Mouse (Mus musculus) neural tube, embryonic 13.5 days (tissue): ENCODE data around the gene Foxo1. TPM values are rescaled to one million over a fixed set of nuclear protein-coding genes. Genes with fewer than 3 reads are reported as not detected.

Experiments used
- ATAC-seq: fragments of 200-750 bp; cut with Nextera tagmentation; 2 replicates; pipeline ENCODE4 v1.8.0; 2017; ENCODE audit warnings: low read depth, mild to moderate bottlenecking, moderate TSS enrichment, moderate library complexity
- H3K27ac ChIP-seq: fragments of 300-500 bp; sonication (generic); replicated peaks from 2 replicates; pipeline ENCODE4 v1.5.1; 2015; ENCODE audit warnings: moderate library complexity, mild to moderate bottlenecking, inconsistent platforms
- H3K27me3 ChIP-seq: fragments of 300-500 bp; sonication (generic); 2 replicates; pipeline ENCODE4 v1.6.1; 2015; ENCODE audit warnings: mild to moderate bottlenecking, inconsistent platforms
- H3K36me3 ChIP-seq: fragments of 300-500 bp; sonication (generic); 2 replicates; pipeline ENCODE4 v1.6.1; 2015; ENCODE audit warnings: mild to moderate bottlenecking, inconsistent platforms
- H3K4me1 ChIP-seq: fragments of 300-500 bp; sonication (generic); replicated peaks from 2 replicates; pipeline ENCODE4 v1.6.1; 2015; ENCODE audit warnings: inconsistent platforms
- H3K4me2 ChIP-seq: fragments of 300-500 bp; sonication (generic); 2 replicates; pipeline ENCODE4 v1.6.1; 2015; ENCODE audit warnings: inconsistent platforms, mild to moderate bottlenecking, moderate library complexity
- H3K4me3 ChIP-seq: fragments of 300-500 bp; sonication (generic); 2 replicates; pipeline ENCODE4 v1.5.1; 2015; ENCODE audit warnings: mild to moderate bottlenecking, inconsistent platforms
- H3K9ac ChIP-seq: fragments of 300-500 bp; sonication (generic); 2 replicates; pipeline ENCODE4 v1.6.1; 2015; ENCODE audit warnings: moderate library complexity, mild to moderate bottlenecking, inconsistent platforms
- H3K9me3 ChIP-seq: fragments of 300-500 bp; sonication (generic); 2 replicates; pipeline ENCODE4 v1.6.1; 2016; ENCODE audit warnings: inconsistent platforms
- WGBS: fragments of 180-500 bp; shearing (Covaris S2); methylation state at CpG from one replicate; pipeline ENCODE4 v1.1.7; 2015; 5-methylcytosine and 5-hydroxymethylcytosine counted together
- polyA plus RNA-seq: library from polyadenylated mRNA; unstranded; fragments of >200 nt; fragmentation: Nextera tagmentation; extraction: Ambion mirVana; gene quantifications from 2 replicates; pipeline ENCODE4 v1.2.1, GENCODE M21; 2015

The Foxo1 gene
- polyA plus RNA-seq, 1 experiment from 2014 or later = 2.7 TPM

- Histone ChIP-seq H3K27ac (no peak overlapping the region), H3K9ac (no peak overlapping the region), H3K27me3 (no peaks in the 10 kb centered on the region), H3K9me3 (no peaks in the 10 kb centered on the region), H3K36me3 (no peaks in the 10 kb centered on the region), H3K4me3 (no peak overlapping the region), H3K4me2 (no peak overlapping the region), H3K4me1 (peaks cover 11% of the 10 kb centered on the region; the same call in 1 of the 2 replicates)
- 74% methylated on average over 7 of the region's 7 CpGs for WGBS
- no peak for ATAC-seq
Measured at GRCm38 (mm10) chr3:52296224-52296760, 28.2 kb downstream of the Foxo1 start.

- H3K4me2 ChIP-seq = no peak overlapping the region
- H3K9me3 ChIP-seq = no peaks in the 10 kb centered on the region
- H3K27ac ChIP-seq = no peak overlapping the region
- peaks cover 11% of the 10 kb centered on the region; the same call in 1 of the 2 replicates for H3K4me1 ChIP-seq
- no peaks in the 10 kb centered on the region for H3K27me3 ChIP-seq
- H3K4me3 ChIP-seq = no peak overlapping the region
- H3K36me3 ChIP-seq = no peaks in the 10 kb centered on the region
- no peak overlapping the region for H3K9ac ChIP-seq
- ATAC-seq = no peak
- 86% methylated on average over 15 of the region's 15 CpGs for WGBS
Measured at GRCm38 (mm10) chr3:52297291-52298018, 29.3 kb downstream of the Foxo1 start.

DNA sequence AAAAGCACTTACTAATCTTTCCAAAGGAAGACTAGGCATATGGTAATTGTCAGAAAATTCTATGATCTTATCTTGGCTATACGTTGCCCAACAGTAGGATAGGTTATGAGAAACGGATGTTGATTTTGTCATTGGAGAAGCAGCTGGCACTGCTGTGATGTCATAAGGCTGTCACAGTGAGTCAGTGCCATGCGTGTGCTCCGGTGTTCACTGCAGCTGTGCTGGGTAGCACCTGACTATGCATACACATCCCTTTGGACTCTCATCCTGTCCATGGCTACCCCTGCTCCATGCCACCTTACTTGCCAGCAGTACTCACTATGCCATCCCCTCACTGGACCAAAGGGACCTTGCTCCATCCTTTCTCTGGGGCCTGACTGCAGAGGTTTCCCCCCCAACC lies 30.5 kb downstream of the Foxo1 start:
- Histone ChIP-seq H3K4me3 (no peak overlapping the region), H3K9ac (no peak overlapping the region), H3K4me2 (no peak overlapping the region), H3K9me3 (no peaks in the 10 kb centered on the region), H3K4me1 (peaks cover 11% of the 10 kb centered on the region; the same call in 1 of the 2 replicates), H3K36me3 (no peaks in the 10 kb centered on the region), H3K27ac (no peak overlapping the region), H3K27me3 (no peaks in the 10 kb centered on the region)
- ATAC-seq = no peak
- WGBS = 77% methylated on average over 4 of the region's 4 CpGs

DNA sequence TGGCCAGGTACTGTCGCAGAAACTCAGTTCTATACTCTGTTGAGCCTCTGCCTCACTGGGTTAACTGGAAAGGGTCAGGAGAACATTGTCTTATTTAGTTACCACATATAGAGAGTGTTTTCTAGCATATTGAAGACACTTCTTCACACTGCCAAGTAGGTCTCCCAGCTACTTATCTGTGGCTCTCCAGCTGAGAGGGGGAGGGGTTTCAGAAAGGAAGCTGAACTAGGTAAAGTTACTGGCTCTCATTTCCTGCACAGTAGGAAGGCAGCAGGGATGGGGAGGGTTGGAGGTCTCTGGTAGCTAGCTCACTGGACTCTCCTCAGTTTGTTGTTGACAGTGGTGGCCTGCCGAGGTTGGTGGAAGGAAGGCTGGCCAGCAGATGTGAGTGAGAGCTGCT lies 31.2 kb downstream of the Foxo1 start:
- H3K4me1 ChIP-seq = peaks cover 11% of the 10 kb centered on the region; the same call in 1 of the 2 replicates
- no peak overlapping the region for H3K9ac ChIP-seq
- no peak for ATAC-seq
- H3K27me3 ChIP-seq = no peaks in the 10 kb centered on the region
- H3K36me3 ChIP-seq = no peaks in the 10 kb centered on the region
- no peak overlapping the region for H3K4me2 ChIP-seq
- H3K27ac ChIP-seq = no peak overlapping the region
- WGBS = 54% methylated on average over 2 of the region's 2 CpGs
- no peaks in the 10 kb centered on the region for H3K9me3 ChIP-seq
- H3K4me3 ChIP-seq = no peak overlapping the region

GRCm38 (mm10) chr3:52300517-52300916 lies 32.4 kb downstream of the Foxo1 start:
- peaks cover 11% of the 10 kb centered on the region; the same call in 1 of the 2 replicates for H3K4me1 ChIP-seq
- H3K9ac ChIP-seq = no peak overlapping the region
- H3K4me3 ChIP-seq = no peak overlapping the region
- no peak for ATAC-seq
- no peaks in the 10 kb centered on the region for H3K27me3 ChIP-seq
- WGBS = 84% methylated on average over 6 of the region's 6 CpGs
- no peaks in the 10 kb centered on the region for H3K9me3 ChIP-seq
- no peak overlapping the region for H3K27ac ChIP-seq
- H3K36me3 ChIP-seq = no peaks in the 10 kb centered on the region
- no peak overlapping the region for H3K4me2 ChIP-seq

GRCm38 (mm10) chr3:52303301-52303700 lies 35.2 kb downstream of the Foxo1 start:
- WGBS = 82% methylated on average over 5 of the region's 5 CpGs
- H3K27ac ChIP-seq = no peak overlapping the region
- no peaks in the 10 kb centered on the region for H3K9me3 ChIP-seq
- H3K36me3 ChIP-seq = no peaks in the 10 kb centered on the region
- H3K27me3 ChIP-seq = no peaks in the 10 kb centered on the region
- H3K4me3 ChIP-seq = no peak overlapping the region
- H3K9ac ChIP-seq = no peak overlapping the region
- no peak overlapping the region for H3K4me2 ChIP-seq
- H3K4me1 ChIP-seq = peaks cover 11% of the 10 kb centered on the region; the same call in 1 of the 2 replicates
- ATAC-seq = no peak

DNA sequence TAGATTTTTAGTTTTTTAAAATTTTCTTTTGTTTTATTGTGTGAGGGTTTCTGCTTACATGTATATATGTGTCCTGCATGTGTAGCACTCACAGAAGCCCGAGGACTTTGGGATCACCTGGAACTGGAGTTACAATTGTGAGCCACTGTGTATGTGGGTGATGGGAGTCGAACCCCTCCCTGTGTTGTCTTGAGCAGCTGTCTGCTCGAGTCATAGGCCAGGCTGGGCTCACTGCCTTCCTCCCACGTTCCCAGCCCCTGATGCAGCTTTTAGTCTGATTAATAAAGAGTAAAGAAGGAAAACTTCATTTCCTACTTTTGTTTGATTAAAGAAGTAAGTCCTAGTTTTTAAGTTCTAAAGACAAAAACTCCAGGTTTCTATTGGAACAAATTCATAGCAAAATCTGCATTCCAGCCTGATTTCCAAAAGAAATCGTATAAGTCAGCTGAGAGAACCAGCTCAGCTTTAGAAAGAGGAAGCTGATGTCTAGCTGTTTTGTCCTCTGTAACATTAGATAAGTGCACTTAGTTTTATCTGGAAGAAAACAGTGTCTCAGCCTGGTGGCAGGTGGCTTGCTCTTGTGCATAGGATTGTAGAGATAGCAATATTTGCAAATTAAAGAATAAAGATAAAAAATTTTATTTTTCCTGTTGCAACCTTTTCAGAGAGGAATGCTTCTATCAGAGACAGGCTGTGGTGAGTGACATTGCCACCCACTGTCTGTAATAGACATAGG lies 40.6 kb downstream of the Foxo1 start:
- H3K36me3 ChIP-seq = no peaks in the 10 kb centered on the region
- H3K27ac ChIP-seq = no peak overlapping the region
- WGBS = 73% methylated on average over 5 of the region's 5 CpGs
- no peak overlapping the region for H3K9ac ChIP-seq
- no peaks in the 10 kb centered on the region for H3K27me3 ChIP-seq
- no peak overlapping the region for H3K4me2 ChIP-seq
- H3K4me3 ChIP-seq = no peak overlapping the region
- no peak for ATAC-seq
- H3K4me1 ChIP-seq = no peaks in the 10 kb centered on the region
- no peaks in the 10 kb centered on the region for H3K9me3 ChIP-seq

- Histone ChIP-seq H3K27ac (no peak overlapping the region), H3K4me2 (no peak overlapping the region), H3K27me3 (no peaks in the 10 kb centered on the region), H3K9ac (no peak overlapping the region), H3K9me3 (no peaks in the 10 kb centered on the region), H3K4me1 (no peaks in the 10 kb centered on the region; the same call in 1 of the 2 replicates), H3K4me3 (no peak overlapping the region), H3K36me3 (no peaks in the 10 kb centered on the region)
- ATAC-seq = no peak
- 91% methylated on average over 12 of the region's 12 CpGs for WGBS
Measured at GRCm38 (mm10) chr3:52320516-52321270, 52.6 kb downstream of the Foxo1 start.

DNA sequence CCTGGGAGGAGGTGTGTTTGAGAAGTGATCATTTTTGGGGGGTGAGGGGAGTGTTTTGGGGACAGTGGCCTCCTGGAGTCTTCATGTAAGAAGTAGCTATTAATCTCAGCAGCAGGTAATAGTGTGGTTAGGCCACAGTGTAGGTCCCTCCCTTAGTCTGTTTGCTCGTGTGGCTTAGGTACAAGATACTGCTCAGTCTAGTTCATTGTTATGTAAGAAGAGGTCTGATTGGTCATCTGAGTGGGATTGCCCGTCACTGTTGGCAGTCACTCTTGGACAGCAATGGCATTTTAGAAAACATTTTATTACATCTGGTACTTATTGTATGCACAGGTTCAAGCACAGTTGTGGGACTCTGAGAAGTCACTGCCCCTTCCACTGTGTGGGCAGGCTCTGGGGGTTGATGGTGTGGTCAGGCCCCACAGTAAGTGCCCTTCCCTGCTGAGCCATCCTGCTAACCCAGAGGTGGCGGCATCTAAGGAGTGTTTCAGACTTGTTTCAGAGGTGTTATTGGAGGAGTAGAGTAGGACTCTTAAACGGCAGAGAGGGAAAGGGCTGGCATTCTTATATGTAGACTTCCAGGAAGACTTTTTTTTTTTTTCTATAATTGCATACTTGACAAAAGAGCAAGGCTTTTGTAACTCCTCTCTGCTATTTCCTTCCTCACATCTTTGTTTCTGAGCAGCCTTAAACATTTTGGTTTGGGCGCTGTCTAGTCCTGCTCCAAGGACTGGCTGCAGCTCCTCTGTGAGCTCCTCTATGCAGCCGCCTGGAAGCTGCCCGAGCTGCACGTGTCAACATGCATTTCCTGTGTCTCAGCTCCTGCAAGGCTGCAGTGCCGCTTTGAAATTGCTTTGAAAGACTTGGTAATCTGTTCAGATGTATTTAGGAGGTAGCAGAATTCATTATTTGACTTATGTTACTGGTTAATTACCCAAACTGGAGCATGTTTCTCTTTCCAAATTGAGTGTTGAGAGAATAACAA lies 54.6 kb downstream of the Foxo1 start:
- WGBS = 52% methylated on average over 9 of the region's 9 CpGs

GRCm38 (mm10) chr3:52325006-52325405 lies 56.9 kb downstream of the Foxo1 start:
- H3K4me2 ChIP-seq = no peak overlapping the region
- no peaks in the 10 kb centered on the region for H3K36me3 ChIP-seq
- H3K4me3 ChIP-seq = no peak overlapping the region
- H3K27ac ChIP-seq = no peak overlapping the region
- WGBS = 94% methylated on average over 5 of the region's 5 CpGs
- no peaks in the 10 kb centered on the region for H3K9me3 ChIP-seq
- ATAC-seq = no peak
- H3K27me3 ChIP-seq = no peaks in the 10 kb centered on the region
- H3K9ac ChIP-seq = no peak overlapping the region
- no peaks in the 10 kb centered on the region; the same call in 1 of the 2 replicates for H3K4me1 ChIP-seq

More for the DNA sequence above, 54.6 kb downstream of the Foxo1 start:
- H3K4me3 ChIP-seq = no peak overlapping the region
- H3K9me3 ChIP-seq = no peaks in the 10 kb centered on the region
- no peak for ATAC-seq
- no peak overlapping the region for H3K27ac ChIP-seq
- H3K4me1 ChIP-seq = no peaks in the 10 kb centered on the region; the same call in 1 of the 2 replicates
- no peak overlapping the region for H3K9ac ChIP-seq
- no peak overlapping the region for H3K4me2 ChIP-seq
- no peaks in the 10 kb centered on the region for H3K36me3 ChIP-seq
- H3K27me3 ChIP-seq = no peaks in the 10 kb centered on the region

GRCm38 (mm10) chr3:52326687-52327086 lies 58.6 kb downstream of the Foxo1 start:
- WGBS = 94% methylated on average over 6 of the region's 6 CpGs
- no peaks in the 10 kb centered on the region; the same call in 1 of the 2 replicates for H3K4me1 ChIP-seq
- H3K9me3 ChIP-seq = no peaks in the 10 kb centered on the region
- no peak overlapping the region for H3K9ac ChIP-seq
- no peaks in the 10 kb centered on the region for H3K27me3 ChIP-seq
- no peaks in the 10 kb centered on the region for H3K36me3 ChIP-seq
- H3K27ac ChIP-seq = no peak overlapping the region
- H3K4me2 ChIP-seq = no peak overlapping the region
- no peak overlapping the region for H3K4me3 ChIP-seq
- ATAC-seq = no peak
